Mouse (Mus musculus) kidney, adult 2 months (tissue): ENCODE data around the gene Tmem167b.

Experiments
- CTCF ChIP-seq: fragments of 200-500 bp; conservative IDR thresholded peaks from 2 replicates; pipeline ENCODE4 v1.5.1; 2011; ENCODE audit warnings: low read depth, mild to moderate bottlenecking, control low read depth, low read length, moderate library complexity, mixed read lengths; ENCODE audit not compliant: insufficient read depth, insufficient read length
- POLR2A ChIP-seq: fragments of 200-500 bp; IDR thresholded peaks from one replicate; pipeline ENCODE4 v1.6.1; 2011; ENCODE audit warnings: low read depth, low read length, control low read depth

GRCm38 (mm10) chr3:108562777-108563271 lies 558 bp upstream of the Tmem167b start:
- TF ChIP-seq CTCF (no peak), POLR2A (no peak)
